Mouse (Mus musculus): Measurements from ENCODE around the gene Cdk5. TPM values are rescaled to one million over a fixed set of nuclear protein-coding genes. Genes with fewer than 3 reads are reported as not detected.

The Cdk5 gene
- total and polyA plus RNA-seq, 2 experiments: 10.0 to 38.4 TPM

GRCm38 (mm10) chr5:24442029-24442428, 18.7 kb upstream of the Cdk5 start:
- H3K9ac ChIP-seq (ENCODE audit: low read depth, low read length): no peak overlapping the region
- DNase-seq (ENCODE audit: extremely low read depth, low read depth, low spot score): no peak
- H3K4me1 ChIP-seq (ENCODE audit: control insufficient read depth, insufficient read depth, low read length): peaks cover 17% of the 10 kb centered on the region
- H3K27me3 ChIP-seq (ENCODE audit: control insufficient read depth, insufficient read depth, low read length): no peaks in the 10 kb centered on the region
- no peak for TF ChIP-seq CTCF (IDR thresholded peaks at IDR 0.05; ENCODE audit: low read depth, low read length)
- no peak for TF ChIP-seq POLR2A (IDR thresholded peaks at IDR 0.05; ENCODE audit: extremely low read depth, insufficient read depth, low read length)
- H3K27ac ChIP-seq (replicated peaks; ENCODE audit: insufficient read depth, low read depth, low read length): no peak overlapping the region
- no peak overlapping the region for H3K4me3 ChIP-seq (ENCODE audit: insufficient read depth, low read depth, low read length)
- H3K36me3 ChIP-seq (ENCODE audit: control insufficient read depth, insufficient read depth, low read length): peaks cover under 1% of the 10 kb centered on the region; the same call in 1 of the 2 replicates
- H3K79me2 ChIP-seq (ENCODE audit: control insufficient read depth, insufficient read depth, low read length): peaks cover 7% of the 10 kb centered on the region; the same call in 1 of the 2 replicates
- 69% methylated on average over 9 of the region's 9 CpGs for WGBS

DNA sequence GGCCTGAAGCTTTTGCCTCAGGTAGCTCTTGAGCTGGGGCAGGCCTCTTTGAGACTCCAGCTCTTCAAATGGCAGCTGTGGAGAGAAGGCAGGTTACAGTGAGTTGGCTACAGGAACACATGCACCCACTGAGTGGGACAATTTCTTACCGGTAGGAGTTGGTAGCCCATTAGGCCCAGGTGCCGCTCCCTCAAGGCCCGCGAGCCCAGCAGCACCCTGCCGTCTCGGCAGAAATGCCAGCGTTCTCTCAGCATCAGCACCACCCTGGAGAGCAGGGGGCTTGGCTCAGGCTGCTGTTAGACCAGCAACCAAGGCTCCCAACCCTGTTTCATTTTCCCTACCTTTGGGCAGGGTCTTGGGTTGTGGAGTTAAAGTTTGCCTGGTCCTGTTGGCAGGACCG, 17.9 kb upstream of the Cdk5 start:
- Histone ChIP-seq H3K27ac (replicated peaks; ENCODE audit: insufficient read depth, low read depth, low read length) (no peak overlapping the region), H3K4me3 (ENCODE audit: insufficient read depth, low read depth, low read length) (no peak overlapping the region), H3K9ac (ENCODE audit: low read depth, low read length) (no peak overlapping the region), H3K27me3 (ENCODE audit: control insufficient read depth, insufficient read depth, low read length) (no peaks in the 10 kb centered on the region), H3K4me1 (ENCODE audit: control insufficient read depth, insufficient read depth, low read length) (peaks cover 11% of the 10 kb centered on the region), H3K79me2 (ENCODE audit: control insufficient read depth, insufficient read depth, low read length) (peaks cover 7% of the 10 kb centered on the region; the same call in 1 of the 2 replicates), H3K36me3 (ENCODE audit: control insufficient read depth, insufficient read depth, low read length) (peaks cover 5% of the 10 kb centered on the region; the same call in 1 of the 2 replicates)
- WGBS: 93% methylated on average over 8 of the region's 8 CpGs
- TF ChIP-seq POLR2A (IDR thresholded peaks at IDR 0.05; ENCODE audit: extremely low read depth, insufficient read depth, low read length) (no peak), CTCF (IDR thresholded peaks at IDR 0.05; ENCODE audit: low read depth, low read length) (no peak)
- DNase-seq (ENCODE audit: extremely low read depth, low read depth, low spot score): no peak

- 94% methylated on average over 8 of the region's 8 CpGs for WGBS
- peaks cover 24% of the 10 kb centered on the region; the same call in 1 of the 2 replicates for H3K36me3 ChIP-seq (ENCODE audit: control insufficient read depth, insufficient read depth, low read length)
Measured at GRCm38 (mm10) chr5:24433993-24434392, 10.7 kb upstream of the Cdk5 start.

DNA sequence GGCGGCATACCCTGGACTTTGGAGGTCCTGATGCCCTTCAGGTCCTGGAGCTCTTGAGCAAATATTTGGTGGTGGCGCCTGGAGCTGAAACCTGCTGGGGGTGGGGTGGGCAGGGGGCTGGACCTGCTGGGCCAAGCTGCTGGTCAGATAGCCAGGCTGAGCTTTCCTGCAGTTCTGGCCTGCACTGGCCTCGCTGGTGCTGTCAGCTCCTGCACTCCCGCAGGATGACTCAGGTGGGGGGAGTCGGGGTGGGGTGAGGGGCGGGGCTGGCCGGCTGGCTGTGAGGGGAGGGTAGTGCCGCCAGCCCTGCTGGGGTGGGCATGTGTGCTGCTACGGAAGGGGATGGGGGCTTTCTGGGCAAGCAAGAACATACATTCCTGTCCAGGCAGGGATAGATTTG, 5.3 kb upstream of the Cdk5 start:
- Histone ChIP-seq H3K4me1 (ENCODE audit: control insufficient read depth, insufficient read depth, low read length) (peaks cover 8% of the 10 kb centered on the region; the same call in 1 of the 2 replicates), H3K27ac (replicated peaks; ENCODE audit: insufficient read depth, low read depth, low read length) (peak overlapping the region; percentile 72)

More at GRCm38 (mm10) chr5:24433993-24434392, 10.7 kb upstream of the Cdk5 start:
- no peak overlapping the region for H3K4me3 ChIP-seq (ENCODE audit: insufficient read depth, low read depth, low read length)
- TF ChIP-seq POLR2A (IDR thresholded peaks at IDR 0.05; ENCODE audit: extremely low read depth, insufficient read depth, low read length) (no peak), CTCF (IDR thresholded peaks at IDR 0.05; ENCODE audit: low read depth, low read length) (no peak)
- no peak overlapping the region for H3K27ac ChIP-seq (replicated peaks; ENCODE audit: insufficient read depth, low read depth, low read length)
- no peak for DNase-seq (ENCODE audit: extremely low read depth, low read depth, low spot score)
- no peaks in the 10 kb centered on the region for H3K27me3 ChIP-seq (ENCODE audit: control insufficient read depth, insufficient read depth, low read length)
- H3K4me1 ChIP-seq (ENCODE audit: control insufficient read depth, insufficient read depth, low read length): no peaks in the 10 kb centered on the region
- no peaks in the 10 kb centered on the region for H3K79me2 ChIP-seq (ENCODE audit: control insufficient read depth, insufficient read depth, low read length)
- no peak overlapping the region for H3K9ac ChIP-seq (ENCODE audit: low read depth, low read length)

GRCm38 (mm10) chr5:24427981-24428402, 4.7 kb upstream of the Cdk5 start:
- Histone ChIP-seq H3K4me3 (ENCODE audit: insufficient read depth, low read depth, low read length) (peak overlapping the region; percentile 89), H3K4me1 (ENCODE audit: control insufficient read depth, insufficient read depth, low read length) (peaks cover 9% of the 10 kb centered on the region), H3K9ac (ENCODE audit: low read depth, low read length) (peak overlapping the region; percentile 78), H3K79me2 (ENCODE audit: control insufficient read depth, insufficient read depth, low read length) (peaks cover 4% of the 10 kb centered on the region; the same call in 1 of the 2 replicates), H3K36me3 (ENCODE audit: control insufficient read depth, insufficient read depth, low read length) (peaks cover 8% of the 10 kb centered on the region; the same call in 1 of the 2 replicates), H3K27ac (replicated peaks; ENCODE audit: insufficient read depth, low read depth, low read length) (peak overlapping the region; percentile 72), H3K27me3 (ENCODE audit: control insufficient read depth, insufficient read depth, low read length) (no peaks in the 10 kb centered on the region)
- 14% methylated on average over 15 of the region's 15 CpGs for WGBS
- no peak for TF ChIP-seq CTCF (IDR thresholded peaks at IDR 0.05; ENCODE audit: low read depth, low read length)
- TF ChIP-seq POLR2A (IDR thresholded peaks at IDR 0.05; ENCODE audit: extremely low read depth, insufficient read depth, low read length): 0 out of 2 replicates have a peak, but pooled peaks have one; percentile 14
- peak; percentile 92 for DNase-seq (ENCODE audit: extremely low read depth, low read depth, low spot score)

More for the DNA sequence above, 5.3 kb upstream of the Cdk5 start:
- no peak for TF ChIP-seq CTCF (IDR thresholded peaks at IDR 0.05; ENCODE audit: low read depth, low read length)
- Histone ChIP-seq H3K9ac (ENCODE audit: low read depth, low read length) (peak overlapping the region; percentile 78), H3K79me2 (ENCODE audit: control insufficient read depth, insufficient read depth, low read length) (peaks cover 4% of the 10 kb centered on the region; the same call in 1 of the 2 replicates), H3K27me3 (ENCODE audit: control insufficient read depth, insufficient read depth, low read length) (no peaks in the 10 kb centered on the region), H3K36me3 (ENCODE audit: control insufficient read depth, insufficient read depth, low read length) (peaks cover 12% of the 10 kb centered on the region; the same call in 1 of the 2 replicates), H3K4me3 (ENCODE audit: insufficient read depth, low read depth, low read length) (peak overlapping the region; percentile 89)
- 19% methylated on average over 8 of the region's 9 CpGs for WGBS
- no peak for DNase-seq (ENCODE audit: extremely low read depth, low read depth, low spot score)

- Histone ChIP-seq H3K9ac (ENCODE audit: low read depth, low read length) (no peak overlapping the region), H3K4me1 (ENCODE audit: control insufficient read depth, insufficient read depth, low read length) (peaks cover 13% of the 10 kb centered on the region)
Measured at GRCm38 (mm10) chr5:24427285-24427633, 3.9 kb upstream of the Cdk5 start.

More at GRCm38 (mm10) chr5:24427285-24427633, 3.9 kb upstream of the Cdk5 start:
- H3K79me2 ChIP-seq (ENCODE audit: control insufficient read depth, insufficient read depth, low read length): peaks cover 6% of the 10 kb centered on the region; the same call in 1 of the 2 replicates
- 39% methylated on average over 12 of the region's 12 CpGs for WGBS
- TF ChIP-seq POLR2A (IDR thresholded peaks at IDR 0.05; ENCODE audit: extremely low read depth, insufficient read depth, low read length) (no peak), CTCF (IDR thresholded peaks at IDR 0.05; ENCODE audit: low read depth, low read length) (no peak)
- DNase-seq (ENCODE audit: extremely low read depth, low read depth, low spot score): no peak
- H3K27me3 ChIP-seq (ENCODE audit: control insufficient read depth, insufficient read depth, low read length): no peaks in the 10 kb centered on the region
- peaks cover 4% of the 10 kb centered on the region; the same call in 1 of the 2 replicates for H3K36me3 ChIP-seq (ENCODE audit: control insufficient read depth, insufficient read depth, low read length)
- H3K27ac ChIP-seq (replicated peaks; ENCODE audit: insufficient read depth, low read depth, low read length): no peak overlapping the region
- no peak overlapping the region for H3K4me3 ChIP-seq (ENCODE audit: insufficient read depth, low read depth, low read length)

Data from liver, adult 2 months (tissue).